Mouse (Mus musculus) limb, embryonic 14.5 days (tissue): ENCODE results near the gene Cc2d1a. TPM values are rescaled to one million over a fixed set of nuclear protein-coding genes. Genes with fewer than 3 reads are reported as not detected.

ENCODE experiments used
- ATAC-seq: fragments of 200-750 bp; cut with Nextera tagmentation; 2 replicates; pipeline ENCODE4 v1.8.0; 2017; ENCODE audit warnings: low read depth, moderate number of reproducible peaks, moderate TSS enrichment; ENCODE audit not compliant: low FRiP score
- DNase-seq: peaks from one replicate; pipeline ENCODE4 v3.0.0-alpha.2; 2015; ENCODE audit warnings: low spot score
- H3K27ac ChIP-seq: fragments of 300-500 bp; sonication (generic); replicated peaks from 2 replicates; pipeline ENCODE4 v1.5.1; 2014; ENCODE audit warnings: low read depth, mild to moderate bottlenecking, low read length, moderate library complexity, mixed read lengths
- H3K27me3 ChIP-seq: fragments of 300-500 bp; sonication (generic); 2 replicates; pipeline ENCODE4 v1.6.1; 2014; ENCODE audit warnings: low read length, mixed read lengths; ENCODE audit not compliant: control insufficient read depth, insufficient read depth
- H3K36me3 ChIP-seq: fragments of 300-500 bp; sonication (generic); 2 replicates; pipeline ENCODE4 v1.6.1; 2014; ENCODE audit warnings: mild to moderate bottlenecking, low read length, moderate library complexity, mixed read lengths; ENCODE audit not compliant: control insufficient read depth, insufficient read depth
- H3K4me1 ChIP-seq: fragments of 300-500 bp; sonication (generic); 2 replicates; pipeline ENCODE4 v1.6.1; 2014; ENCODE audit warnings: antibody characterized with exemption, low read length, mixed read lengths; ENCODE audit not compliant: control insufficient read depth, insufficient read depth
- H3K4me2 ChIP-seq: fragments of 300-500 bp; sonication (generic); replicated peaks from 2 replicates; pipeline ENCODE4 v1.6.1; 2014; ENCODE audit warnings: low read depth, mild to moderate bottlenecking, low read length, moderate library complexity; ENCODE audit not compliant: severe bottlenecking
- H3K4me3 ChIP-seq: fragments of 300-500 bp; sonication (generic); replicated peaks from 2 replicates; pipeline ENCODE4 v1.5.1; 2014; ENCODE audit warnings: low read length
- H3K9ac ChIP-seq: fragments of 300-500 bp; sonication (generic); 2 replicates; pipeline ENCODE4 v1.6.1; 2014; ENCODE audit warnings: mild to moderate bottlenecking, low read depth, low read length, moderate library complexity; ENCODE audit not compliant: severe bottlenecking
- H3K9me3 ChIP-seq: fragments of 300-500 bp; sonication (generic); 2 replicates; pipeline ENCODE4 v1.6.1; 2016; ENCODE audit warnings: low read length; ENCODE audit not compliant: control insufficient read depth
- POLR2A ChIP-seq: fragments of 200-500 bp; IDR thresholded peaks from 2 replicates; pipeline ENCODE4 v1.8.0; 2012; ENCODE audit warnings: inconsistent platforms, mild to moderate bottlenecking, moderate library complexity, borderline replicate concordance; ENCODE audit not compliant: insufficient read depth, insufficient read length; ENCODE audit errors: extremely low read depth
- WGBS: fragments of 180-500 bp; shearing (Covaris S2); extraction: QIAGEN DNeasy Blood & Tissue Kit; methylation state at CpG from one replicate; pipeline ENCODE4 v1.1.7; 2014; 5-methylcytosine and 5-hydroxymethylcytosine counted together
- polyA plus RNA-seq, 2 experiments: library from polyadenylated mRNA; depleted of rRNA in 1 of 2; stranded (reverse) in 1 of 2; unstranded in 1 of 2; fragments of >200 nt; fragmentation: Nextera tagmentation in 1 of 2; extraction: Ambion mirVana in 1 of 2; gene quantifications; 2 replicates each; pipeline versions ENCODE4 v1.2.1 to v1.2.3; 2012 to 2014

Cc2d1a gene
- polyA plus RNA-seq, 2 experiments: 21.6 to 30.9 TPM

DNA sequence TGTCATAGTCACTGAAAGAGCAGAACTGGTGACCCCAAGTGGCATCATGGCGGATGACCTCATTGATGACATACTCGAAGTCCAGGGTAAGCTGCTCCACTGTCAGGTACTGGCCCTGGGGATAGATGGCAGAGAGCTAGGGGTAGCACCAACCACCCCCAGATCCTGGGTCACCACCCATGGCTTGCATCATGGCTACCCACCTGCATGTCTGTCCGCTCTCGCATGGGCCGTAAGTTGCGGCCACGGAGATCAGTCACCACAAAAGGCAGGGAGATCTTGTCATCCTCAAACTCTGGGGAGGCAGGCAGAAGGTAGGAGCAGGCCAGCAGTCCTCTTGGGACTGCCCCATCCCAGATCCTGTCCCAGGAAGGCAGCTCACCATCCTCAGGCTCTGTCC is 49.4 kb downstream of the Cc2d1a start:
- no peak overlapping the region for H3K9ac ChIP-seq
- no peak for ATAC-seq
- no peak for TF ChIP-seq POLR2A
- no peak overlapping the region for H3K4me3 ChIP-seq
- no peak for DNase-seq
- no peak overlapping the region for H3K4me2 ChIP-seq
- no peaks in the 10 kb centered on the region for H3K27me3 ChIP-seq
- peaks cover 5% of the 10 kb centered on the region for H3K4me1 ChIP-seq
- H3K36me3 ChIP-seq: peaks cover 77% of the 10 kb centered on the region
- no peaks in the 10 kb centered on the region for H3K9me3 ChIP-seq
- H3K27ac ChIP-seq: no peak overlapping the region
- 96% methylated on average over 7 of the region's 7 CpGs for WGBS

DNA sequence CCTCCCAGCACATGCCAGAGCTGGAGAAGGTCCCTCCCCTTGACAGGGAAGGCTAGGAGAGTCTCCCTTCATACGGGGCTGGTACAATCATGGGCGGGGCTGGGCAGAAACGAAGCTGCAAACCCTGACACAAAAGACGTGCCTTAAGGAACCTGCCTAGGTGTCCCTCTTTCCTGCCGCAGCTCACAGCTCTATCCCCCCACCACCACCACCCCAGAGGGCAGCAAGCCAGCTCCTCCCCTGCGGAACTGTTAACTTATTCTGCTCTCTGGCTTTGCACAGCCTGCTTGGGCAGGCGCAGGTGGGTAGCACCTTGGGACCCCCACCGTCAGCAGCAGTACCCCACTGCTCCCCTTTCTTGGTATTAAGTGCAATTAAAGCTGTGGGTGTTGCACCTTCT is 51.7 kb downstream of the Cc2d1a start:
- Histone ChIP-seq H3K9me3 (no peaks in the 10 kb centered on the region), H3K4me1 (no peaks in the 10 kb centered on the region), H3K27ac (no peak overlapping the region), H3K4me3 (no peak overlapping the region), H3K27me3 (no peaks in the 10 kb centered on the region), H3K9ac (no peak overlapping the region), H3K36me3 (peaks cover 83% of the 10 kb centered on the region), H3K4me2 (no peak overlapping the region)
- no peak for ATAC-seq
- no peak for DNase-seq
- no peak for TF ChIP-seq POLR2A
- WGBS: 71% methylated on average over 8 of the region's 8 CpGs

DNA sequence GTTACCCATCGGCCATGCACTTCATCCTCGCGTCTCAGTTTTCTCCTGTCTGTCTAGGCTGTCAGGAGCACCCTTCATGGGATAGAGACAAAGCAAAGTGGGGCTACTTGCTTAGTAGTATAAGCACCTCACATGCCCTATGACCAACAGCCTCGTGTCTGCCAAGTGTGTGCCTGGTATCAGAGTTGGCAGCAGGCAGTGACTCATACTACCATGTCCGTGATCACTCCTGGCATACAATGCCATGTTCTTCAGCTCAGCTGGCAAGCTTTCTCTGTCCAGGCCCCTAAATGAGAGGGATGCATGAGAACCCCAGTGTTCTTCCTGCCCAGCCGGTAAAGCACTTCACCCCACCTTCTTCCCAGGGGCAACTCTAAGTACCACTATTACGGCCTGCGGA is 57.2 kb downstream of the Cc2d1a start:
- 94% methylated on average over 8 of the region's 8 CpGs for WGBS
- H3K9ac ChIP-seq: no peak overlapping the region
- no peaks in the 10 kb centered on the region for H3K27me3 ChIP-seq
- no peak overlapping the region for H3K27ac ChIP-seq
- no peak for DNase-seq
- H3K4me2 ChIP-seq: no peak overlapping the region
- TF ChIP-seq POLR2A: no peak
- H3K36me3 ChIP-seq: peaks cover 84% of the 10 kb centered on the region
- no peak overlapping the region for H3K4me3 ChIP-seq
- no peaks in the 10 kb centered on the region for H3K4me1 ChIP-seq
- no peaks in the 10 kb centered on the region for H3K9me3 ChIP-seq
- ATAC-seq: no peak

DNA sequence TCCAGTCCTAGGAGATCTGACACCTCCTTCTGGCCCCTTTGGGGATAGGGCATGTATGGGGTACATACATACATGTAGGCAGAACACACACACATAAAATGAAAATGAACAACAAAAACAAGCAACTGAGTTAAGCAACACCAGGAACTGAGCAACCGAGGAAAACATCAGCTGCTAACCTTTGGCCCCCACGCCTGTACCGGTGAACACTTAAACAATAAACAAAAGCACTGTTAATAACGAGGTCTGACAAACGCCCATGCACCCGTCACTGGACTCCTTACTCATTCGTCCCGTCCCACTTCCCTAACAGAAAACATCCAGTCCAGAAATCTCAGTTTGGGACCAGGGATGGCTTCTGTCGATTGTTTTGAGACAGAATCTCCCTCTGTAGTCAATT is 58.5 kb downstream of the Cc2d1a start:
- WGBS: 74% methylated on average over 9 of the region's 9 CpGs
- no peak overlapping the region for H3K4me2 ChIP-seq
- no peaks in the 10 kb centered on the region for H3K4me1 ChIP-seq
- peaks cover 82% of the 10 kb centered on the region for H3K36me3 ChIP-seq
- no peak for ATAC-seq
- no peak overlapping the region for H3K4me3 ChIP-seq
- H3K9me3 ChIP-seq: no peaks in the 10 kb centered on the region
- TF ChIP-seq POLR2A: no peak
- H3K27ac ChIP-seq: no peak overlapping the region
- no peaks in the 10 kb centered on the region for H3K27me3 ChIP-seq
- DNase-seq: no peak
- no peak overlapping the region for H3K9ac ChIP-seq

DNA sequence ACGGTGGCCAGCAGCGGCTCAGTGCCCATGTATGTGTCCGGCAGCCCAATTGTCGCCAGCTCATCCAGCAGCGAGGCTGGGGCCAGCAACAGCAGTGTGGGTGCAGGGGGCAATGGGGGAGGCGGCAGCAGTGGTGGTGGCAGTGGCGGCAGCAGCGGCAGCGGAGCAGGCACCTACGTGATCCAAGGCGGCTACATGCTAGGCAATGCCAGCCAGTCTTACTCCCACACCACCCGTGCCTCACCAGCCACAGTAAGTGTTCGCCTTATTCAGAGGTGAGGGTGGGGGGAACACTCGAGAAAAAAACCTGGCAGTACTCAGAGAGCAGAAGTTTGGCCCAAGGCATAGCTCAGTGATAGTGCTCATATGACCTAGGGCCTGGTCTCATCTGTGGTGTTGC is 59.9 kb downstream of the Cc2d1a start:
- no peaks in the 10 kb centered on the region for H3K9me3 ChIP-seq
- no peaks in the 10 kb centered on the region for H3K27me3 ChIP-seq
- ATAC-seq (no peak), DNase-seq (no peak)
- H3K36me3 ChIP-seq: peaks cover 85% of the 10 kb centered on the region
- H3K4me1 ChIP-seq: no peaks in the 10 kb centered on the region
- no peak for TF ChIP-seq POLR2A
- WGBS: 94% methylated on average over 14 of the region's 14 CpGs
- no peak overlapping the region for H3K4me3 ChIP-seq
- no peak overlapping the region for H3K4me2 ChIP-seq
- no peak overlapping the region for H3K27ac ChIP-seq
- H3K9ac ChIP-seq: no peak overlapping the region

DNA sequence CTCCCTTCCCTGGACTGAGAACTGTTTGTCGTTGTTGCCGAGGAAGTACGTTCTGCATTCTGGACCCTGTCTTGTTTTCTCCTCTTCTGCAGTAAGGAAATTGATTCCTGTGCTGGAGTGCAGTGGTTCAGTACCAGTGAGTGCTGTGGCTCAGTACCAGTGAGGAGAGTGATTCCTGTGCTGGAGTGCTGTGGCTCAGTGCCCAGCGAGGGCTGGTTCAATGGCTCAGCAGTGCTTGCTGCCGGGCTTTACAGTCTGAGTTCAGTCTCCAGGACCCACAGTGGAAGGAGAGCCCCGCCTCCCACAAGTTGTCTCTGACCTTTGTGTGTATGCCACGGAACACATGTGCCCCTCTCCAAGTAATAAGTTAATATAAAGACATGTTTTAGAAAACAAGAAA is 60.6 kb downstream of the Cc2d1a start:
- peaks cover 85% of the 10 kb centered on the region for H3K36me3 ChIP-seq

More for the DNA sequence above, 60.6 kb downstream of the Cc2d1a start:
- Histone ChIP-seq H3K4me2 (no peak overlapping the region), H3K27me3 (no peaks in the 10 kb centered on the region), H3K9me3 (no peaks in the 10 kb centered on the region), H3K27ac (no peak overlapping the region), H3K4me3 (no peak overlapping the region), H3K4me1 (no peaks in the 10 kb centered on the region), H3K9ac (no peak overlapping the region)
- no peak for TF ChIP-seq POLR2A
- DNase-seq (no peak), ATAC-seq (no peak)
- WGBS: 90% methylated on average over 7 of the region's 7 CpGs
